10 mouse cellular contexts compared by ENCODE assay signal in genomic region chr2:180499741-180500140, GRCm38 (mm10). TPM values are rescaled to one million over a fixed set of nuclear protein-coding genes. Genes with fewer than 3 reads are reported as not detected.
DNase-seq lines count a peak whose midpoint lies in the region; ATAC-seq and TF ChIP-seq lines count a peak whose summit lies in the region.
"Had no signal": no experiment of that assay in that cellular context is flagged by ENCODE, and none has a peak within 500 bp of the region (broad histone marks: within the 10 kb centered on the region; RNA-seq: fewer than 3 reads in every experiment).

TSS of gene Ntsr1 (plus strand) at chr2:180499976.

- H3K4me3 ChIP-seq in cerebellum, adult 2 months (replicated peaks; ENCODE audit: insufficient read depth, low read depth, low read length): peak within 1 kb of the TSS; percentile 0
- peak within 1 kb of the TSS; percentile 36 for H3K4me3 ChIP-seq in lung, embryonic 16.5 days (ENCODE audit: low read length)
- peak within 1 kb of the TSS; percentile 46 for H3K4me3 ChIP-seq in left cerebral cortex, adult 2 months
- H3K4me3 ChIP-seq in neural tube, embryonic 14.5 days (ENCODE audit: low read depth, low read length): peak within 1 kb of the TSS; percentile 23
- H3K4me3 ChIP-seq: myocyte had no signal

- no peaks in the 10 kb centered on the region; the same call in 1 of the 2 replicates for H3K27me3 ChIP-seq in cerebellum, adult 2 months (ENCODE audit: control insufficient read depth, insufficient read depth, low read length)
- H3K27me3 ChIP-seq in lung, embryonic 16.5 days (ENCODE audit: control insufficient read depth, insufficient read depth, low read depth, low read length): peaks cover 36% of the 10 kb centered on the region
- peaks cover 17% of the 10 kb centered on the region for H3K27me3 ChIP-seq in neural tube, embryonic 14.5 days (ENCODE audit: control insufficient read depth, insufficient read depth, low read length)

- H3K9me3 ChIP-seq in lung, embryonic 16.5 days (ENCODE audit: control insufficient read depth, low read length): no peaks in the 10 kb centered on the region
- H3K9me3 ChIP-seq in neural tube, embryonic 14.5 days (ENCODE audit: control insufficient read depth, low read length): no peaks in the 10 kb centered on the region

- peaks cover 12% of the 10 kb centered on the region for H3K4me1 ChIP-seq in cerebellum, adult 2 months (ENCODE audit: control insufficient read depth, insufficient read depth, low read length)
- H3K4me1 ChIP-seq in lung, embryonic 16.5 days (replicated peaks; ENCODE audit: control insufficient read depth, insufficient read depth, low read length): peaks cover 11% of the 10 kb centered on the region
- peaks cover 6% of the 10 kb centered on the region; the same call in 1 of the 2 replicates for H3K4me1 ChIP-seq in neural tube, embryonic 14.5 days (ENCODE audit: control insufficient read depth, insufficient read depth, low read length)

- no peak within 1 kb of the TSS for H3K27ac ChIP-seq in cerebellum, adult 2 months (ENCODE audit: insufficient read depth, low read length)
- no peak within 1 kb of the TSS for H3K27ac ChIP-seq in lung, embryonic 16.5 days (ENCODE audit: low read length)
- peak within 1 kb of the TSS; percentile 16; the same call in 1 of the 2 replicates for H3K27ac ChIP-seq in left cerebral cortex, adult 2 months
- no peak within 1 kb of the TSS for H3K27ac ChIP-seq in neural tube, embryonic 14.5 days (ENCODE audit: low read depth, low read length)

- no peaks in the 10 kb centered on the region for H3K36me3 ChIP-seq in lung, embryonic 16.5 days (ENCODE audit: control insufficient read depth, insufficient read depth, low read length)
- H3K36me3 ChIP-seq in neural tube, embryonic 14.5 days (ENCODE audit: control insufficient read depth, insufficient read depth, low read length): no peaks in the 10 kb centered on the region

- H3K9ac ChIP-seq in lung, embryonic 16.5 days (ENCODE audit: low read length): no peak within 1 kb of the TSS
- H3K9ac ChIP-seq in neural tube, embryonic 14.5 days (replicated peaks; ENCODE audit: low read depth, low read length): peak within 1 kb of the TSS; percentile 37

- DNase-seq in cerebellum, adult 2 months: no peak
- DNase-seq in cerebellum, postnatal 36 days: no peak
- DNase-seq in lung, postnatal 25 days (ENCODE audit: low spot score): no peak
- DNase-seq in left cerebral cortex, adult 2 months (ENCODE audit: extremely low spot score in 1 of 2, low spot score in 2 of 2): peak; percentile 62 to 72
- no peak for DNase-seq in adrenal gland, postnatal 10 days

- intact Hi-C loops in left cerebral cortex, adult 2 months (cut with DNase I): no loop called here

- no peak for TF ChIP-seq CTCF in cerebellum, adult 2 months (IDR thresholded peaks at IDR 0.05; ENCODE audit: borderline replicate concordance, insufficient read depth, low read depth, low read length)
- TF ChIP-seq CTCF in left cerebral cortex, adult 2 months (IDR thresholded peaks at IDR 0.05): no peak

- peak; percentile 49 for ATAC-seq in lung, embryonic 16.5 days (ENCODE audit: low read depth)
- peak; percentile 70 for ATAC-seq in neural tube, embryonic 14.5 days (ENCODE audit: low read depth)
- ATAC-seq in inflammation-experienced regulatory T-cells, adult 6 months: no peak

- no peak for TF ChIP-seq POLR2A in cerebellum, adult 2 months (IDR thresholded peaks at IDR 0.05; ENCODE audit: borderline replicate concordance, insufficient read depth, low read length)

- WGBS in cerebellum, adult 2 months: 1% methylated on average over 30 of the region's 30 CpGs
- 0% methylated on average over 30 of the region's 30 CpGs for WGBS in lung, embryonic 16.5 days
- under 1% methylated on average over 30 of the region's 30 CpGs for WGBS in neural tube, embryonic 14.5 days

- H3K4me2 ChIP-seq in lung, embryonic 16.5 days (ENCODE audit: low read depth, low read length): peak within 1 kb of the TSS; percentile 63
- H3K4me2 ChIP-seq in neural tube, embryonic 14.5 days (ENCODE audit: low read depth, low read length): peak within 1 kb of the TSS; percentile 71

RNA-seq across cellular contexts. Expression of gene Ntsr1, which starts in this region (rescaled TPM):
- polyA plus RNA-seq in cerebellum, adult 2 months (2012; rRNA removed): 0.79 and 1.3 TPM in 2 replicates
- polyA plus RNA-seq in lung, embryonic 16.5 days (2015; fragmentation: Nextera tagmentation; extraction: Ambion mirVana): 0.43 and 0.98 TPM in 2 replicates
- 1 to 10 TPM; 6.0 to 7.9 TPM for total RNA-seq in left cerebral cortex, adult 2 months (2021)
- 1.6 and 2.3 TPM in 2 replicates for polyA plus RNA-seq in neural tube, embryonic 14.5 days (2014; fragmentation: Nextera tagmentation; extraction: Ambion mirVana)
- total RNA-seq in adrenal gland, postnatal 10 days (2021): under 1 TPM in 1 of 2 experiments, not detected in 1; 0.06 TPM
- not detected for polyA plus RNA-seq in inflammation-experienced regulatory T-cells, adult 6 months (2017; shearing (Covaris generic))
- total RNA-seq: common myeloid progenitor, adult 5-6 weeks had no signal
- polyA plus RNA-seq: myocyte had no signal

Comparison
In these comparisons a context has a peak if more than half of its experiments do, and no peak if none do; other contexts are left out.
1. RNA of gene Ntsr1 (total RNA-seq): 6.0 to 7.9 TPM in left cerebral cortex, adult 2 months; 0.06 TPM in adrenal gland, postnatal 10 days; every median in the first group is over 4 times any median in the second.
2. Peak in ATAC-seq, H3K4me3 ChIP-seq and H3K4me2 ChIP-seq in lung, embryonic 16.5 days; RNA of the gene not detected or under 1 TPM.
3. DNase-seq: peak in left cerebral cortex, adult 2 months (2 of 2); none in cerebellum, adult 2 months (0 of 2), cerebellum, postnatal 36 days (0 of 2), lung, postnatal 25 days (single experiment) and adrenal gland, postnatal 10 days (single experiment).
4. Peak in every context shown above with its lines, with median percentiles within 50 percentile points of each other: H3K4me3 ChIP-seq.